Mouse (Mus musculus) yolk sac, embryonic 10.5 days (tissue): ENCODE results near the gene Atraid.
"Not testable (repeated sequence)": the region's sequence is repeated elsewhere in the genome, so short reads cannot be mapped to it uniquely, and the experiment has no call there.

Source experiments
- DNase-seq: peaks from one replicate; pipeline ENCODE4 v3.0.0-alpha.2; 2017; ENCODE audit warnings: low spot score

Gene Atraid

GRCm38 (mm10) chr5:31047848-31048762, at the start of gene Atraid:
Atraid (plus strand) TSS chr5:31048312.
- DNase-seq: peak; percentile 99

GRCm38 (mm10) chr5:30999324-30999723, 48.8 kb upstream of the Atraid start:
- DNase-seq: no peak

- no peak for DNase-seq
Measured at GRCm38 (mm10) chr5:31000122-31000521, 48.0 kb upstream of the Atraid start.

- no peak for DNase-seq
Measured at GRCm38 (mm10) chr5:31000993-31001392, 47.1 kb upstream of the Atraid start.

GRCm38 (mm10) chr5:31001560-31001959, 46.6 kb upstream of the Atraid start:
- DNase-seq: no peak

GRCm38 (mm10) chr5:31004184-31004583, 43.9 kb upstream of the Atraid start:
- DNase-seq: peak; percentile 81

GRCm38 (mm10) chr5:31012737-31013136, 35.4 kb upstream of the Atraid start:
- no peak for DNase-seq

GRCm38 (mm10) chr5:31015913-31016312, 32.2 kb upstream of the Atraid start:
- DNase-seq: peak; percentile 55

GRCm38 (mm10) chr5:31021790-31022189, 26.3 kb upstream of the Atraid start:
- DNase-seq: not testable (repeated sequence)

- no peak for DNase-seq
Measured at GRCm38 (mm10) chr5:31022690-31023089, 25.4 kb upstream of the Atraid start.

GRCm38 (mm10) chr5:31023254-31023653, 24.9 kb upstream of the Atraid start:
- DNase-seq: no peak

- DNase-seq: no peak
Measured at GRCm38 (mm10) chr5:31024641-31025040, 23.5 kb upstream of the Atraid start.

GRCm38 (mm10) chr5:31030926-31031325, 17.2 kb upstream of the Atraid start:
- no peak for DNase-seq

- no peak for DNase-seq
Measured at GRCm38 (mm10) chr5:31031508-31031907, 16.6 kb upstream of the Atraid start.

- no peak for DNase-seq
Measured at GRCm38 (mm10) chr5:31034669-31035068, 13.4 kb upstream of the Atraid start.

GRCm38 (mm10) chr5:31036556-31036955, 11.6 kb upstream of the Atraid start:
- DNase-seq: peak; percentile 76

- DNase-seq: peak; percentile 26
Measured at GRCm38 (mm10) chr5:31038171-31038845, 9.8 kb upstream of the Atraid start.

GRCm38 (mm10) chr5:31046416-31046815, 1.7 kb upstream of the Atraid start:
- DNase-seq: no peak

- no peak for DNase-seq
Measured at GRCm38 (mm10) chr5:31047074-31047473, 1.0 kb upstream of the Atraid start.

- peak; percentile 67 for DNase-seq
Measured at GRCm38 (mm10) chr5:31048763-31049641, 890 bp downstream of the Atraid start, which contains the start of gene Slc5a6. Slc5a6 (minus strand) TSS chr5:31048924.

- no peak for DNase-seq
Measured at GRCm38 (mm10) chr5:31050427-31050826, 2.3 kb downstream of the Atraid start.

GRCm38 (mm10) chr5:31053728-31054127, 5.6 kb downstream of the Atraid start:
- not testable (repeated sequence) for DNase-seq
